1 mouse cellular context compared by ENCODE assay signal in genomic region chr1:171513234-171513633, GRCm38 (mm10).
TF ChIP-seq lines count a peak whose summit lies in the region.

No protein-coding gene starts in this region.

TF ChIP-seq in CH12.LX, 34 proteins besides CTCF, POLR2A, EP300 and RAD21 (continued from another document):
- TF ChIP-seq MAFK (IDR thresholded peaks at IDR 0.05; ENCODE audit: insufficient replicate concordance, low read length): no peak
- TF ChIP-seq HCFC1 (IDR thresholded peaks at IDR 0.05; ENCODE audit: low read depth, low read length): no peak
- TF ChIP-seq UBTF (IDR thresholded peaks at IDR 0.05; ENCODE audit: low read depth, low read length): no peak
- no peak for TF ChIP-seq IRF4 (IDR thresholded peaks at IDR 0.05; ENCODE audit: low read depth, low read length)
- no peak for TF ChIP-seq SIN3A (IDR thresholded peaks at IDR 0.05; ENCODE audit: low read length)
- TF ChIP-seq CHD1 (IDR thresholded peaks at IDR 0.05; ENCODE audit: low read depth, low read length): no peak
- no peak for TF ChIP-seq MAX (IDR thresholded peaks at IDR 0.05; ENCODE audit: low read length)
- TF ChIP-seq RCOR1 (conservative IDR thresholded peaks at IDR 0.05; ENCODE audit: low read depth, low read length): no peak
- TF ChIP-seq CHD2 (IDR thresholded peaks at IDR 0.05; ENCODE audit: low read length): no peak
